Mouse (Mus musculus): Measurements from ENCODE around the gene Kat8.
"Not testable (repeated sequence)": the region's sequence is repeated elsewhere in the genome, so short reads cannot be mapped to it uniquely, and the experiment has no call there.

Gene Kat8

DNA sequence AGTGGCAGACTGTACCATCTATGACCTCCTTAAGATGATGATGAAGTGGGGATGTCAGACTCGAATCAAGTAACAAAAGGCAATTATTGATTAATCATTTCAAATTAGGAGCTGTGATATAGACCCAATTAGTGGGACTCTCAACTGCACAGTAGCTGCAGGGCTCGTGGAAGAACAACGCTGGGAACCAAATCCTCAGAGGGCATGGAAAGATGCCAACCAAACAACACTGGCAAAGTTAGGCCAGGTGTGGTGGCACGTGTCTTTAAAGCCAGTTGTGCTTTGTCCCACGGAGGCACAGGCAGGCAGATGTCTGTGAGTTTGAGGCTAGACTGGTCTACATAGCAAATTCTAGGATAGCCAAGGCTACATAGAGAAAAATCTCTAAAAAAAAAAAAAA is 18.3 kb downstream of the Kat8 start:
- no peak for DNase-seq (ENCODE audit: extremely low read depth, low read depth, low spot score)

DNA sequence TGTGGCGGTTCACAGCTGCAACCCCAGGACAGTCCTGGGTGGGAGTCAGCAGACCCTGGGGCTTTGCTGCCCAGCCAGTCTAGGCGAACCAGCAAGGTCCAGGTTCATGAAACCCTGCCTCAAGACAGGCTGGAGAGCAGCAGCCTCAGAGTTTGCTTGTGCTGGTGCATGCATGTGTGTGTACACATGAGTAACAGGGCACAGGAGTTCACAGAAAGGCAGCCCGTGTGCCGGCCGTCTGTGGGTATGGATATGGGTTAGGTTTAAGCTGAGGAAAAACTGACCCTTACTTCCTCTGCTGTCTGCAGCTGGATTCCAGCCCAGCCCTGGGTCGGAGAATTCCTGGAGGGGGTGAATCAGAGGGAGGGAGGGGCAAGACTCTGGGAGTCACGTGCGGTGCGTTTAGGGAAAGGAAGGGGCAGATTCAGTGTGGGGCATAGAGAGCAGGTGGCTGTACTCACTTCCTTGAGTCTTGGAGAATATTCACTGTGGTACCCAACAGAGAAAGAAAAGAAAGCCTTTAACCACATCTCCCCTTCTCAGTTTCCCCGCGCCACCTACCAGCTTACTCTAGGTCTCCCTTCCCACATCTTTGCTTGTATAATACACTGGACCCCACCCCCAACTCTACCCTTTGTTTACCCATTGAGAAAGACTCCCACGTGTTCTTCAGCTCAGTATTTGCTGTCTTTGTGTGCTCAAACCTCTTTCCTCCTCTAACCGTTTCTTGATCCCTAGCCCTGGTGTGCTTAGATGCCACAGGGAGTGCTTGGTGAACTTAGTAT is 19.2 kb downstream of the Kat8 start:
- no peak for DNase-seq (ENCODE audit: extremely low read depth, low read depth, low spot score)

DNA sequence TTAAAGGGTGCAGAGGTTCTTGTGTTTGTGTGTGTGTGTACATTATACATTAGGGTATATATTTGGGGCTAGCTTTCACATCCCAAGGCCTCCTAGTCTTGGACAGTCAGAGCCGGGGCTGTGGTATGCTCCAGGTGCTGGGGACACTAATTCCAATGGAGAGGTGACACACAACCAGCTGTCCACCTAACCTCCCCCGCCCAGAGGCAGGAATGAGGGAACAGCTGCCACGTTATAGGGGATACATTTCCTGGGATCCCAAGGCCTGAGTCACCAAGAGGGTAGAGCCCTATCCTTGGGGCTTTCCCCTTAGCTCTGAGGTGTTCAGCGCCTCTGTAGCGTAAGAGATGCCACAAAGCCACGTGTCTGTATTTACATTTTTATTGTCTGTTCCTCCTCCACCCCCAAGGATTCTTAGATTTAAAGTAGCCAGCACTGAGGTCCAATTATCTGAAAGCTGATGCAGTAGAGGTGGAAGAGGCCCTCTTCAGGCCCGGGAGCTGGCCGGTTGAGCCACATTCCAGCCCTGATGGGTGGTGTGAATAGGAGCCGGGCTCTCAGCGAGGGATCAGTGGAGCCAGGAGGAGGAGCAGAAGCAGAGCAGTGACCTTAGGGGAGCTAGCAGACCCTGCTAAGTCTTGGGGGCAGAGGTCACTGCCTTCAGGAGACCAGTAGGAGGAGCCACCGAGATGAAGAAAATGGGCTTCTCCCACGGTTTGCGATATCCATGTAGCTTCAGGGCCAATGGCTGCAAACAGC is 20.1 kb downstream of the Kat8 start:
- no peak for DNase-seq (ENCODE audit: extremely low read depth, low read depth, low spot score)

DNA sequence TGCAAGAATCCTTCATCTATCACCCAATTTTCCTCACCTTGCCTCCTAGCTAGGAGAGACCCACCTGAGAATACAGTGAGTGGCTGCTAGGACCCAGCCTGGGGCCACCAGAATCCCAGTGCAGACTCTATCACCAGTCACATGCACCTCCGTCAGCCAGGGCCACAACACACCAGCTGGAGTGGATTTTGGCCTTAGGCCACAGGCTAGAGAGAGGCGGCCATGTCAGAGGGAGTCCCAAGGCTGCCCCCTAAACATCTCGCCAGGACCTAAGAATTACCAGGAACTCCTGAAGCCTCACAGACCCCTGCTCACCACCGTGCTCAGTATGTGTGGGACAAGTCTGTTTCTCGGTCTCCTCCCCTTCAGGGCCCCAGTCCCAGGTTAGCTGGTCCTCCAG is 21.8 kb downstream of the Kat8 start:
- DNase-seq (ENCODE audit: extremely low read depth, low read depth, low spot score) = no peak

DNA sequence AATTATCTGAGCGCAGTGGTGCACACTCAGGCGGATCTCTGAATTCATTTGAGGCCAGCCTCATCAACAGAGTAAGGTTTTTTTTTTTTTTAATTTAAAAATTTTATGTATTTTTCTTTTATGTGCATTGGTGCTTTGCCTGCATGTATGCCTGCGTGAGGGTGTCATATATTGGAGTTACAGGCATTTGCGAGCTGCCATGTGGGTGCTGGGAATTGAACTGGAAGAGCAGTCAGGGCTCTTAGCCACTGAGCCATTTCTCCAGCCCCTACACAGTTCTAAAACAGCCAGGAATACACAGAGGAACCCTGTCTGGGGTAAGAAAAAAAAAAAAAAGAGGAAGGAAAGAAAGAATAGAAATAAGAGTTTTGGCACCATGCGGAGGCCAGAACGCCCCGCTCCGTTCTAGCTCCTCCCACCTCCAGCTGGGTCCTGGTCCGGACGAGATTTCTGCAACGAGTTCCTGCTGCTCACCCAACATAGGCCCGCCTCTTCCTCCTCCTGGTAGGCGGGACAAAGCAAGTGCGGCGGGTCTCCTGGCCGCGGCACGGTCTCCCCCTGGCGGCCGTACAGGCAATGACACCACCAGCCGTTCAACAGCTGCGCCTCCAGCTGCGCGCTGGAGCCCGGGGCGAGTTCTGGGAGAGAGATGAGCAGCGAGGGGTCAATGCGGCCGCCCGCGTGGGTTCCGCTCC is 22.9 kb downstream of the Kat8 start:
- DNase-seq (ENCODE audit: extremely low read depth, low read depth, low spot score) = no peak

DNA sequence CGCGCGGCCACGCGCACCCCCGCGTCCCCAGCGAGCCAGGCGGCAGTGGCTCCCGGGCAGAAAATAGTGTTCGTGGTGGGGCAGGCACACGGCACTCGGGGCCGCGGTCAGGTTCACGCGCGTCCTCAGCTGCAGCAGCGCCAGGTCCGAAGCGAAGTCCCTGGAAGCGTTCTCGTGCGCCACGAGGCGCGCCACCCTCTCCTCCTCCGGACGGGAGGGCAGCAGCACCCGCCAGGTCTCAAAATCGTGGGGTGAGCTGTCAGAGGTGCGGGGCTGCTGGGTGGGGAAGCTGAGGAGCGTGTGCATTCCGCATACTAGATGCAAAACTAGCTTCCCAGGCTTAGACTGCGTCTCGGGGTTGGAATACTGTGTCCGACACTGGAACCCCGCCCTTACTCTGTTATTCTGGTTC is 23.4 kb downstream of the Kat8 start:
- no peak for DNase-seq (ENCODE audit: extremely low read depth, low read depth, low spot score)

DNA sequence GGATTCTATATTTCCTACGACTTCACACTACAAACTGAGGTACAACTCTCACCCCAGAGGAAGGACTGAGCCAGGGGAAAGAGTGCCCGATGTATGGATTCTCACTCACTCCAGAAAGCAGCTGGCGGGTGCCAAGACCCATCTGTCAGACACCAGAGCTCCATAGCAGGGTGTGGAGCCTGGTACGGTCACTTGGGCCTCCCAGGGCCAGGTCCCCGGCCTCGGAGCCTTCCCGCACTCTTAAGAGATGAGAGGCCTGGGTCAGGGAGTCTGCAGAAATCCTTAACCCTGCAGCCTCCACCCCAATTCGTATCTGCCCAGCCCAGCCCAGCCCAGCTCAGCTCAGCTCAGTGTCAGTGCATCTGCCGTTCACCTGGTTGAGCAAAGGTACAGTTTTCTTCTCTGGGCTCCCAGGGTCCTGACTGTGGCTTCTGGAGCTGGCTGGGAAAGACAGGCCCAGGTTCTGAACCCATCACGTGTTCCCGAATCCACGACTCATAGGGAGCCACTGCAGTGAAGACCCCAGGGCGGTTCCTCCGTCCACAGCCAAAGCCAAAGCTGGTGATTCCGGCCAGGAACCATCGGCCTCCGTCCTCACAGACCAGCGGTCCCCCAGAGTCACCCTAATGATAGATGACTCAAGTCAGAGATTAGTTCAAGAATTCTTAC is 24.0 kb downstream of the Kat8 start:
- DNase-seq (ENCODE audit: extremely low read depth, low read depth, low spot score) = no peak

DNA sequence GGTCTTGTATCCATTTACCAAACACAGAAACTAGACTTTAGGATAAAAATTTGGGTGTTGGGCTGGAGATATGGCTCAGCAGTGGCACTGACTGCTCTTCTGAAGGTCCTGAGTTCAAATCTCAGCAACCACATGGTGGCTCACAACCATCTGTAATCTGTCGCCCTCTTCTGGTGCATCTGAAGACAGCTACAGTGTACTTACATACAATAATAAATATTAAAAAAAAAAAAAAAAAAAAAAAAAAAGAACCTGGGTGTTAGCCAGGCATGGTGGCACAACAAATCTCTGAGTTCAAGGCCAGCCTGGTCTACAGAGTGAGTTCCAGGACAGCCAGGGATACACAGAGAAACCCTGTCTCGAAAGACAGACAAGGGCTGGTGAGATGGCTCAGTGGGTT is 29.8 kb downstream of the Kat8 start:
- DNase-seq (ENCODE audit: extremely low read depth, low read depth, low spot score) = not testable (repeated sequence)

DNA sequence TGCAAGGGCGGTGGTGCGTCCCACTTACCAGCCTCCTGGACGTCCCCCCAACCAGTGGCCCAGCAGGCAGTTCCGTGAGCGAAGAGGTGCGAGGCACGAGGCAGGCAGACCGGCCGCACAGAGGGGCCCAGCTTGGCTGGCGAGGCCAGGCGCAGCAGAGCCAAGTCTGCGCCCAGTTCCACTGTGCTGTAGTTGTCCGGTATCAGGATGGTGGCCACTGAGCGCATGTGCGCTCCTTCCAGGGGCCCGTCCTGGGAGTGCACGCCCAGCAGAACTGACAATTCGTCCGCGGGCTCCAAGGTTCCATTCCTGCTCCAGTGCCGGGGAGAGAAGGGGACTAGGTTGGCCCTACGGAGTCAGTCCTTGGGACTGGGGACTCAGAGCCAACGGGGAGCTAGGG is 32.3 kb downstream of the Kat8 start:
- no peak for DNase-seq (ENCODE audit: extremely low read depth, low read depth, low spot score)

DNA sequence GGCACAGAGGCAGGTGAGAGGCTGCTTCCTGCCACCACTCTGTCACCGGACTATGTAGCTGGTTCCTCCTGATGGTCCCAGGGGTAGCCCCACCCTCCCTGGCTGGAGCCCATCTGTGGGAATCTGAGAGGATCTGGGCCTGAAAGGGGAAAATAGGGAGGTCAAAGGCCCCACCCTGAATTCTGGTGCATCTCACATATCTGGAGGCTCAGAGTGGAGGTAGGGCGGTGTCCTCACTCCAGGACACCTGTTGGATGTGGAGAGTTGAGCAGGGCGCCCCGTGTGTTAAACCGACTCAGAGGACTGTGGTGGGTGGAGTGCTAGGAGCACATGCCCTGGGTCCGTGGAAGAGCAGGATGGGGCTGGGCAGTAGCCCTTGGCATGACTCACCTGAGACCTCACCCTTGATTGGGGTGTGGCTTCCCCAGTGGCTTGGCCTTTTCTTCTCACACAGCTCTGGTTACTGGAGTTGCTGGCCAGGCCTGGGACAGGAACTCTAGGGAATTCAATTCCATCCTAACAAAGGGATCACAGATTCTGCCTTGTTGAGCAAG is 34.2 kb downstream of the Kat8 start, which contains the start of gene Prss36:
Prss36 (minus strand) TSS at position 256 of the 554 bp plus-strand sequence.
- DNase-seq (ENCODE audit: extremely low read depth, low read depth, low spot score) = no peak

DNA sequence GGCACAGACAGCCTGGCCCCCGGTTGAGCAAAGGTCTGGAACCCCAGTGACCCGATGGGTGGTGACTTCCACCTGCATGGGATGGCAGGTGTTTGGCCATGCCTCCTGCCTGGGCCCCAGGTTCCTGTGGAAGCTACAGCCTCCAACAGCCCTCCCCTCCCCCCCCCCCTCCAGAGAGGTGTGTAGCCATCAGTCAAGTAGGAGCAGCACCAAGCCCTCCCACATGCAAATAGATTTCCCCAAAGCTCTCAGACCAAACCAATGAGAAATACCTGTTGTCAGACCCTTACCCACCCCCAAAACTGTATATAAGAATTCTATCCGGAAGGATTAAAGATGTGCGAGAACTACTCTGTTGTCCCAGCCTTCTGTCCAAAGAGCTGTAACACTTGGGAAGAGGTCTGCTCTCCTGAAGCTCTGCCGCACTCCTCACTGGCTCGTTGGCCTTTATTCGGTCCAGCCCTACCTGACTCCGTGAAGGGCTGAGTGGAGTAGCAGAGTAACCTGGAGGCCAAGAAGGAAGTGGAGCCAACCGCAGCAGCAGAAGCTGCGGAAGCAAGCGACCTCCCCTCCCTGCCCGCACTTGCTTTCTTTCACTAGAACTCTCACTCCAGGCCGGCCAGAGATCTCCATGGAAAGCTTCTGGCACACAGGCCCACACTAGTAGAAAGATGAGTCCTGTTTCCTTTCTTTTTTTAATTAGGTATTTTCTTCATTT is 40.7 kb downstream of the Kat8 start:
- DNase-seq (ENCODE audit: extremely low read depth, low read depth, low spot score) = no peak

DNA sequence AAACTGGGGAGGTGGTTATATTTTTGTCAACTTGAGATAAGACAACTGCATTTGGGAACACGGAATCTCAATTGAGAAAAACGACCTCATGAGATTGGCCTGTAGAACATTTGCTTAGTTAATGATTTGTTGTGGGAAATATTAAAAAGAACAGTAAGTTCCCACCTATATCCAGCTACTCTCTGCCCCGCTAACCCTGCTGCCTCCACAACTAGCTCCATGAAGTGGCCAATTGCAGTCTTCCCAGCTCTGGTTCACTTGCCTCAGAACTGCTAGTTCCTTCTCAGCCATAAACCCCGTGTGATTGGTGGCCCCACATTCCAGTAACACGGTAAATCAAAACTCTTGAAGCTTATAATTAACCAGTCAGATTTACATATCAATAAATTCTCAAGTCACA is 47.0 kb downstream of the Kat8 start:
- DNase-seq (ENCODE audit: extremely low read depth, low read depth, low spot score) = no peak

DNA sequence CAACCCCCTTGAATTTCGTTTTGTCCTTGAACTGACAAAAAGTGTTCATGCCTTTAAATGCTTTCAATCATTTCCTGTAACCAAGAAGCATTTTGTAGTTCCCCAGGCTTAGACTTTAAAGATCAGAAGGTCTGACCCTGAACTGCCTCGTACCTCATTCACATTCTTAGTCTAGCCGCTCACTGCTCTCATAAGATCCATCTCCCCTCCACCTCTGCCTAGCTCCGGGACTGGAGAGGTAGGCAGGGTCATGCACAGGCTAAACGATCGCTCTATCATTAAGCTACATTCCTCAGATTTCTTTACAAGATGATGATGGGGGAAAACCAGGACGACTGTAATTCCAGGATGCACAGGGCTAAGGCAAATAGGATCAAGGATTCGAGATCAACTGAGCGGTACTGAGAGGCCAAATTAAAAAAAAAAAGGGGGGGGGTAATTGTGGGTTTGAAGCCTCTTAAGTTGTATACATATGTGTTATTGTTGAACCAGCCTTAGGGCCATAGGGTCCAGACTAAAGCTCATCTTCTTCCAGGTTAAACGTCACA is 54.1 kb downstream of the Kat8 start:
- no peak for DNase-seq (ENCODE audit: extremely low read depth, low read depth, low spot score)

DNA sequence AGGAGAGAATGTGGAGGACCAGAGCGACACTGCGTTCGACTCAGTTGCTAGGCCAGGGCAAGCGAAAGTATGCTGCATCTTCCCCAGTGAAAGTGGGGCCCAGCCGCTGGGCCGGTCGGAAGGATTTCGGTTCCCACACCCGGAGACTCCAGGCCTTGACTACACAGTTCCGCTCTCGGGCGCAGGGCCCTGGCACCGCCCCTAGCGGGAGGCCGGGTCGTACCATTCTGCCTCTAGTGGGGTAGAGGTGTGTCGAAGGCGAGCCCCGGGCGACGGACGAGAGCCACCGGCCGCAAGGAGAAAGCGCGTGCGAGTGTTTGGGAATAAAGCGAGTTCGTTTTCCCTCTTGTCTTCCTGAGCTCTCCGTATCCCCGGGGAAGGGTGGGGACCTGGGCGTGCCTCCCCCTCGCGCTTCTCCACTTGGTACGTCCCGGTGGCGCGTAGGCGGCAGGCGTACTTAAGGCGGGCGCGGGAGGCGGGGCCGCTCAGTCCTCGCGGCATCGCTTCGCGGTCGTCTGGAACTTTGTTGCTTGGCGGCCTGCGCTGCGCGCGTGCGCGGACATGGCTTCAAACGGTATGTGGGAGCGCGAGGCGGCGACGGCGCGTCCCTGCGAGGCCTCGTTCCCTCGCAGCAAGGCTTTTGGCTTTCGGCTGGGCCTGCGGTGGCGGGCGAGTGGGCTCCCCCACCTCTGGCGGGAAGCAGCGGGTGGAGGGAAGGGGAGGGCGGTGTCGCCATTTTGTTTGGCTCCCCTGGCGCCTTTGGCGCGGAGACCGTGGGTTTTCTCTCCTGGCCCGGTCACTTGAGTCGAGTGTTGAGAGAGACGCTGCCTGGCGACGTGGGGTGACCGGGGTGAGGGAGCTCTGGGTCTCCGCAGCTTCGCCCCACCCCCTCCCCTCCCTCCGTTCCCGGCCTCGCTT is 54.9 kb downstream of the Kat8 start, which contains the start of gene Fus:
Fus (plus strand) TSS at position 454 of the 918 bp plus-strand sequence.
- no peak for DNase-seq (ENCODE audit: extremely low read depth, low read depth, low spot score)

DNA sequence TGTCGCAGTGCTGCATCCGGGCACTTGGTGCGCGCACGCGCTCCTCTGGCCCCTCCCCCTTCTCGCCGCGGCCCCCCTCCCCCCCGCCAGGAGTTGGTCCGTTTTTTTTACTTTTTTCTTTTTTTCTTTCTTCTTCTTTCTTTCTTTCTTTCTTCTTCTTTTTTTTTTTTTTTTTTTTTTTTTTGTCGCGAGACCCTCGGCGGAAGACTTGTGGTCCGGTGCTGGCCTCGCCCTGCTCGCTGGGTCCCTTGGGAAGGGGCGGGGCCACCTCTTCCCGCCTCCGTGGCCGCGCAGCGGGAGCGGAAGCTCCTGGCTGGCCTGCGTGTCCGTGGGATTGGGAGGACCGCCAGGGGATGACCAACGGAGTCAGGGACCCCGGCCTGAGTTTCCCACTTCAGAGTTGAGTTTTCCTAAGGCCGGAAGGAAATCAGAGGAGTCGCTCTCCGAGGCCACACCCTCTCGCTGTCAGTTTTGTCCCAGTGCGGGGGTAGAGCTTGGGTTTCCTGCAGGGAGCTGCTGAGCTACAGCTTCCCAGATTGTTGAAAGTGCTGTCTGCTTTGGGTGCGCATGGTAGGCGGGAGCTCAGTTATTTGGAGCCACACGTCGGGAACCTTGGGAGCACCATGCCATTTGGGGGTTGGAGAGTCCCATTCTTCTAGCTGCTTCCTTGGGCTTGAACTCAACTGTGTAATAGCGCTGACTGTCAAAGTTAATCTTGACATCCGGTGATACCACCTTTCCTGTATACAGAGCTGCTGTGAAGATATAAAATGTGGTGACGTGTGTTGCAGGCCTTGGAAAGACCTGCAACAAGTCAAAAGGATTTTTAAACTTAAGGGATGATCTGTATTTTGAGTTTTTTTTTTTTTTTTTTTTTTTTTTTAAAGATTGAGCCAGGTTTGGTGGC is 55.9 kb downstream of the Kat8 start:
- DNase-seq (ENCODE audit: extremely low read depth, low read depth, low spot score) = no peak

DNA sequence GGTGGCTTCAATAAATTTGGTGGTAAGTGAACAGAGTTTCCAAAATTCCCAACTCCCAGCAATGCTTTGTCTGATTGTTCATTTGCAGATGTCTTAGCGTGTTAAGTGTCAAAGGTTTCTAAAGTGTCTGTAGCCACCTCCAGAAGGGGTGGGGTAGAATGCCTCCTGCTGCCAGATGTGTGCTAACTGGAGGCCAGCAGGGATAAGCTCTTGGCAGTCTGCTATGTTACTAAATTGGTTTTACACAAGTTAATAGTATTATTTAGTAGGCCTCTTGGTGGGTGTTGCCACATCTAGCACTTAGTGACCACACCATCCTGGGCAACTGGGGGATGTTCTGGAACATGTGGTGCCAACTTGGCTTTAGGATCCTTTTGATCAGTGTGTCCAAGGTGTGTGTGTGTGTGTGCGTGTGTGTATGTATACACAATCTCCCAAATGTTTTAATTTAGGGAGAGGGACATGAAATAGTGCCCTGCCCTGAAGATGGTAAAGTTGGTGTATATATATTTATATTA is 62.2 kb downstream of the Kat8 start:
- no peak for DNase-seq (ENCODE audit: extremely low read depth, low read depth, low spot score)
